Mouse (Mus musculus): ENCODE results near the gene Vgll4. TPM values are rescaled to one million over a fixed set of nuclear protein-coding genes. Genes with fewer than 3 reads are reported as not detected.

Vgll4 gene
- polyA plus RNA-seq, 1 experiment = 0.35 TPM

- Histone ChIP-seq H3K36me3 (ENCODE audit: control insufficient read depth) (no peaks in the 10 kb centered on the region), H3K27me3 (ENCODE audit: control insufficient read depth) (no peaks in the 10 kb centered on the region), H3K4me3 (replicated peaks) (no peak overlapping the region), H3K4me1 (ENCODE audit: control insufficient read depth) (peaks cover 1% of the 10 kb centered on the region; the same call in 1 of the 2 replicates), H3K9me3 (ENCODE audit: control insufficient read depth, low read length) (no peaks in the 10 kb centered on the region; the same call in 1 of the 2 replicates)
- TF ChIP-seq GATA1 (IDR thresholded peaks at IDR 0.05; ENCODE audit: low read length) (no peak), TAL1 (IDR thresholded peaks at IDR 0.05; ENCODE audit: low read length) (no peak)
These were observed 157.0 kb downstream of the Vgll4 start for GRCm38 (mm10) chr6:114812779-114813178.

GRCm38 (mm10) chr6:114812322-114812721, 157.5 kb downstream of the Vgll4 start:
- H3K4me3 ChIP-seq (replicated peaks) = no peak overlapping the region
- TF ChIP-seq TAL1 (IDR thresholded peaks at IDR 0.05; ENCODE audit: low read length) = no peak
- no peak for TF ChIP-seq GATA1 (IDR thresholded peaks at IDR 0.05; ENCODE audit: low read length)
- H3K36me3 ChIP-seq (ENCODE audit: control insufficient read depth) = no peaks in the 10 kb centered on the region
- H3K9me3 ChIP-seq (ENCODE audit: control insufficient read depth, low read length) = no peaks in the 10 kb centered on the region; the same call in 1 of the 2 replicates
- H3K4me1 ChIP-seq (ENCODE audit: control insufficient read depth) = no peaks in the 10 kb centered on the region
- no peaks in the 10 kb centered on the region for H3K27me3 ChIP-seq (ENCODE audit: control insufficient read depth)

Other genes starting within 250 kb of the Vgll4 start
- gene Tamm41, start 67.9 kb upstream of the Vgll4 start, polyA plus RNA-seq (2012) = 1.4 TPM in 2 replicates
- gene Syn2, start 164.9 kb upstream of the Vgll4 start, polyA plus RNA-seq (2012) = not detected in 2 replicates

Data from erythroblast, embryonic 14.5 days (primary cell).